Mouse (Mus musculus) right cerebral cortex, postnatal 14 days (tissue): ENCODE results near the gene Map3k7cl.

ENCODE experiments used
- DNase-seq: peaks from one replicate; pipeline ENCODE4 v3.0.0; 2022

Map3k7cl gene

DNA sequence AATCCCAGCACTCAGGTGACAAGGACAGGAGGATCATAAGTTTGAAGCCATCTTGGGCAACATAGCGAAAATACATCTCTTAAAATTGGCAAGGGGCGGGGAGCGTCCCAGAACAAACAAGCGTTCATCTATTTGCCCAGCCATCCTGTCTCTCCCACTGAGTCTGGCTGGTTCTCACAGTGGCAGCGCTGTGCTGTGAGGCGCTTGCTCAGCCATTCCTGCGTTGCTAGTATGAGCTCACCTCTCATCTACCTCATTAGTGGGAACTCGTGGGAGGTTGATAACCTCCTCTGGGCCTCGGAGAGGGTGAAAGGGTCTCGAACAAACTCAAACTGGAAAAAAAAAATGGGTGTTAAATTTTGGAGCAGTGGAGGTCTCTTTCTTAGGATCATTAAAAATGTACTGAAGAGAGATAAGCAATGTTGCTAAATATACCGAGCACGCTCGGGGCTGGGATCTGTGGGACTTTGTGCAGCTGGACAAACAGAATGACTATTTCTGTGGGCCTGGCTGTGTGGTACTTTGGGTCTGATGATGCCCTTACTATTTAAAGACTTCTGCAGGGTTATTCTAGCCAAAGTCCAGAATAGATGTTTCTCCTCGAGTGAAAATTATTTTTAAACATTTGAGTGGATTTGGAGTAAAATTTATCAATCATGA lies 91.1 kb downstream of the Map3k7cl start:
- DNase-seq: no peak
